Mouse (Mus musculus) liver, adult (tissue): ENCODE measurements at regions not wholly inside any gene's neighbourhood (a gene's known extent, or its start where the extent isn't known, plus 50 kb on each side); places are given as distances from the start of the nearest gene placed in this dataset.

ENCODE experiments used
- GATA4 ChIP-seq: IDR thresholded peaks from 2 replicates; pipeline ENCODE4 v1.6.1; 2014; ENCODE audit warnings: mild to moderate bottlenecking, low read length; ENCODE audit not compliant: insufficient replicate concordance

DNA sequence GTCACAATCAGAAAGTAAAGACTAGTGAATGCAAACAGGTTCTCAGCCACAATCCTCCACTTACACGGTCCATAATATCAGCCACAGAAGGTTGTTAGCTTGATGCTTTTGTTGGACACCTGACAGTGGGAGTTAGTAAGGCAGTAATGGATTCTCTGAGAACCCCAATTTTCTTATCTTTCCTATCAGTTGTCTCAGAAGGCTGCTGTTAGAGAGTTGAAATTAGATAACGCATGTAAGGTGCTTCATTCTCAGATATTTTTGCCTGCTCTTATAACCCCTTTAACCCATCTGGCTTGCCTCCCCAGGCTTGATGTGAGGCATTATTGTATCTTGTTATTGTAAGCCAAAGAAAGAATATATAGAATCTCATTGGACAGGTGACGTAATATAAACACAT lies 63.0 kb upstream of the Ube2e3 start:
- TF ChIP-seq GATA4 = no peak

DNA sequence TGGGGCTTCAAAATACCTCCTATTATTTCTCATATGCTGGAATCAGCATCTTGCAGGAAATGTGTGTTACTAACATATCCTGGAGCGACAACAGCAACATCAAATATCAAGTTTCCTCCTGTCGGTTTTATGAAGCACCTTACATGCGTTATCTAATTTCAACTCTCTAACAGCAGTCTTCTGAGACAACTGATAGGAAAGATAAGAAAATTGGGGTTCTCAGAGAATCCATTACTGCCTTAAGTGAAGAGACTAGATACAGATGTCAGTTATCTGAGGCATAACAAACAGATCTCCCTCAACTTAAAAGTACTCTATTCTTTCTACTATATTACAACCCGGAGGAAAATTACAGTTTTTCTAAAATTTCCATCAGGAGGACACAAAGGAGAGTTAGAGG lies 64.4 kb upstream of the Ube2e3 start:
- TF ChIP-seq GATA4 = no peak

DNA sequence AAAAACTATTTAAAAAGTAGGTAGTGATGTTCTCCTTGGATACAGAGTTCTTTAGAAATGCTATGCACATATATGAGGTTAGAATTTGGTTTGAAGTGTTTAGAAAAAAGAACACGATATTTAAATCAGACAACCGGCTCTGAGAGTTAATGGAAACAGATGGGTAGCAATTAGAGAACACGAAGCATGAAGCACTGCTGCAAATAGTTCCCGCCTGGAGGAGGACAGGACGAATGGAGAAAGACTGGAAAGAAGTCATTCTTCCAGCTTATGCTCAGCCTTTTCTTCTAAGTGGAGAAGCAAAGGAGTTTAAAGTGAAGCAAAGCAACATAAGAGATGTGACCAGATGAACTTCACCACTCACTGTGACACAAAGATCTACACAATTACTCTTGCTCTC lies 72.5 kb upstream of the Ube2e3 start:
- no peak for TF ChIP-seq GATA4

DNA sequence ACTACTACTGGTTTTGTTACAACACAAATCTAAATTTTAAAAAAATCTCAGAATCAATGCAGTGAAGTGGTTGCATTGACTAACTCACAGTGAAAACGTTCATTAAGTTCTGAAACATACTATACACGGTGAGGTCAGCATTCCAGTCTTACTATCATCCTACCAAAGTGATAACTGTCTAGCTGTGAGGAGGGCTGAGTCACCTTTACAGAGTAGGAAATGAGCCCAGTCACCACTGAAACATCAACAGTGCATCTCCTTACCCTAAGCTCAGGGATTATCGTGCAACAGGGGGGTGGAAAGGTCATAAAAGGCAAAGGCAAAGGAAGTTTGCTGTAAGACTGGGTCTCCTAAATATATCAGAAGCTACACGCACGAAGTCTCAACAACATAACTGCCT lies 73.2 kb upstream of the Ube2e3 start:
- TF ChIP-seq GATA4 = no peak

DNA sequence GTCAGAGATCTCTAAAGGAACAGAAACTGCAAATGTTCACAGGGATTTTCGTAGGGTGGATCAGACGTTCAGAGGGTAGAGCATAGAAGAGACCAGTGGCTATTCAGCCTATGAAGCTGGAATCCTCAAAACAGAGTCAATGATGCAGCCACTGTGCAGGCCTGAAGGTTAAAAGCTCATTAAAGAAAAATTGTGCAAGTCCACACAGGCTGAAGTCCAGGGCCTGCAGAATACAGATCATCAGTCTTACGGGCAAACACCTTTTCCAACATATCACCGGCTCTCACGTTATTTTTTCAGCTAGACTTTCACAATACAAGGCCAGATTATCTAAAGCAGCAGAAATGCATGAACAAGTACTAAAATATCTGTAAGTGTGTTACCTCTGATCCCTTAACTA lies 78.8 kb upstream of the Ube2e3 start:
- no peak for TF ChIP-seq GATA4

DNA sequence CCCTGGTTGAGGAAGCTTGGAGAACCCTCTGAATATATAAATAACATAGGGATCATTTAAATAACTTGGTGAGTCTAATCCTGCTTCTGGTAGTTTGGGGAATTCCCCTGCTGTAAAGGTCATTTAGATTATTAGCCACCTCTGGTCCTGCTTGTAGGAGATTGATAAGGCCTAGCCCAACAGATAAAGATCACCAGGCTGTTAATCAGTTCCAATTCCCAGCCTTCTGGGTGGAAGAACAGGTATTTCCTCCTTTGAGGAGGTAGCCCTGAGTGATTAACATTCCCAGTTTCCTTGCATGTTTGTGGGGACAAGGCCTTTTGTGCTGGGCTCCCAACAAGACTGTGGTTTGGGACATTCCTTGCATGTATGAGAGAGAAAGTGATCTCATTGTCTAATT lies 79.7 kb upstream of the Ube2e3 start:
- TF ChIP-seq GATA4 = no peak

DNA sequence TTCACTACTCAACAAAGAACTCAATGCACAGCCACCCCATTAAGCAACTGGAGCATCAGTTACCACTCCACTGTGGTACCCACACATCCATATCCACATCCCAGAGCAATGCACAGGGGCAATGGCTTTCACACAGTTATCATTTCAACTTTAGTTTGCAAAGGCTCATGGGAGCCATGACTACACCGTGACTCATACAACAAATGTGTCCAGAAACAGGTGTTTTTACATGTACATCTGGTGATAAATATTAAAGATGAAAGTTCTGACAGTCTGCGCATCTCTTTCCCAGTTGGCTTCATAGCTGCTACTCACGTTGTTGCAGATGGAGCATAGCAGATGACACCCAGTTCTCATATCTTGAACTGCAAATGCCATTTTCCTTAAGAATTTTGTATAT lies 88.0 kb upstream of the Ube2e3 start:
- TF ChIP-seq GATA4 = no peak

DNA sequence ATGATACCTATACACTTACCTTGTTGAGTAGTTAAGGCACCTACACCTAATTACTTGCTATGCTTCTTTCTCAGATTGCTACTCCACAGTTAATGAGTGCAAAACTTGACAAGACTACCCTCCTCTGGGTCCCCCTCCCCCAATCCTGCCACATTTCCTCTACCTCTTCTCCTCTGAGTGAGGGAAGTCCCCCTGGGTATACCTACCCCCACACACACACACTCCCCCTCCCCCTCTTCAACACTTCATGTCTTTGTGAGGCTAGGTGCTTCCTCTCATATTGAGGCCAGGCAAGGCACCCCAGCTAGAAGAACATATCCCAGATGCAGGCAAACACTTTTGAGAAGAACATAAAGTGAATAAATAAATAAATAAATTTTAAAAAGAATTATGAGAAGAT lies 90.3 kb upstream of the Ube2e3 start:
- no peak for TF ChIP-seq GATA4

DNA sequence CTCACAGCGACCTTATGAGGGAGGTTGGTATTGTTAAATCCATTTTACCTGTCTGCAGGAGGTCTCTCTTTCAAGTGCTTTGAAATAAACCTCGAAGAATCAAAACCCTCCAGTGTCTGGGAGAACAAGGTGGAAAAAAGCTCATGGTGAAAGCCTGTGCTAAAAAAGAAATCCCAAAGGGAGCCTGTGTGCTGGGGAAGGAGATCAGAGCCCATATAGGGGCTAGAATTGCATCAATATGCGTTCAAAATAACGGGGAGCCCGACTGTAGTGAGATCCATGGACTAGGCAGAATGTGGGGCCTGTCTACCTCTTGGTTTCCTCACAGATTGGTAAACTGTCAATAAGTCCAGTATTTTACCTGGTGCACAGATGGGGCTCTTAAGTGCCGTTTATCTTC lies 113.6 kb upstream of the Ube2e3 start:
- no peak for TF ChIP-seq GATA4

DNA sequence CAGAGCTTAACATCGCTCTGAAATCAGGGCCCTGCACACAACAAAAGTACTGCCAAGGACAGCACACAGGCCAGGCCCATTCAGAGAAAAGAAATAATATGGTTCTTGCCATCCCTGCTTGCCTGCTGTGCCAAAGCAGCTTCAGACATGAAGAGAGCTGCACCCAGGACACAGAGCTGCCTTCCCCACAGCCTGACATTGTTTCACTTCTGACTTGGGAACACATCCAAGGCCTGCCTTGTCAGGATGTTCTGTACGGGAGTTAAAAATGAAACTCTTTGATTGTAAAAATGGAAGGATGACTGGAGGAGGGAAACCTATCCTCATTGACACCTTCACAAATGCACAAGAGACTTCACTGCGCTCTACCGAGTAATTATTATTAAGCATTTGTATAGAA lies 114.0 kb upstream of the Ube2e3 start:
- TF ChIP-seq GATA4 = no peak

DNA sequence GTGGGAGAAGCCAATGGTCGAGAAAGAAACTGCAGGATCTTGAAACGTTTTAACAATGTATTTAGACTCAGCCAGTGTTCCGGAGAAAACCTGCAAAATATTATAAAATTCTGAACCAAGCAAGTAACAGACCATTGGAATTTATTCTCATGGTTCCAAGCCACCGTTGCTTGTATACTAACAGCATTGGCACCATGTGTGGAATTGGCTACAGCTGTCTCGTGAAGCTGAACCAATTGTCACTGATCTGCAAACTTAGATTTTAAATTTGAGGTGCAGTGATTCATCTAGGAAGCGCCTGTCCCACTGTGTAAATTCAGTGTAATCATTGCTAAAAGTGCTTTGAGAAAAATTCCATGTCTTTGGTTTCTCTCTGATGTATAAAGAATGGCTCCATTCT lies 137.8 kb upstream of the Ube2e3 start:
- no peak for TF ChIP-seq GATA4

DNA sequence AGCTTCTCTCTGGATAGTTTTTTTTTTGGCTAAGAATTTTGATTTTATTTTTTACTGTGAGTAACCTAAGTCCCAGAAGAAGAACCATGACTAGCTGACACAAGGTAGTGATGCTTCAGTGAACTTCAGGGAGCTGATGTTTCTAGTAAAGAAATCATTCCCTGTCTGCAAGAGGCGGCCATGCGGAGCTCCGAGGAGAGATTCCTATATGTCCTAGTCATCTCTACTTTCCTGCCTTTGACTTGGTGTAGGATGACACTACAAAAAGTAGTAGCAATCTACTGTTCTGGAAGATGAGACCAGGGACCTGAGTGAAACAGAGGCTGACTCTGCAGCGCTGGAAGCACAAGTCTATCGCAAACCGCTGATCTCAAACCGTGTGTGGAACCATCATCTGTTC lies 141.9 kb upstream of the Ube2e3 start:
- no peak for TF ChIP-seq GATA4

DNA sequence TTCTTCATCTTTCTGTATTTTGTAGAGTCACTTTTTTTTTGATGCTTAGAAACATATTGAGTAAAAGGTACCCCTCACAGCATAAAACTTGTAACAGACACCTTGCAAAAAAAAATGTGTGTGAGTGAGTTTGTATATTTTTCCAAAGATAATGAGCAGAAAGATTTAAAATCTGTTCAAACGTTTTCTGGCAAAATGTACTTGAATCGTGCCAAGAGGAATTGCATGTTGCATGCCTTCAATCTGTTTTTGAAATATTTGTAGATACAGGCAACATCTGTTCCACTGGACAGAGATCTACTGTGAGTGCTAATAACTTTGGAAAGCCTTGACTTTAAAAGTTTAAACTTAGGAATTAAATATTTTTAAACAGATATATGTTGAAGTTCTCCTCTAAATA lies 143.5 kb upstream of the Ube2e3 start:
- no peak for TF ChIP-seq GATA4

DNA sequence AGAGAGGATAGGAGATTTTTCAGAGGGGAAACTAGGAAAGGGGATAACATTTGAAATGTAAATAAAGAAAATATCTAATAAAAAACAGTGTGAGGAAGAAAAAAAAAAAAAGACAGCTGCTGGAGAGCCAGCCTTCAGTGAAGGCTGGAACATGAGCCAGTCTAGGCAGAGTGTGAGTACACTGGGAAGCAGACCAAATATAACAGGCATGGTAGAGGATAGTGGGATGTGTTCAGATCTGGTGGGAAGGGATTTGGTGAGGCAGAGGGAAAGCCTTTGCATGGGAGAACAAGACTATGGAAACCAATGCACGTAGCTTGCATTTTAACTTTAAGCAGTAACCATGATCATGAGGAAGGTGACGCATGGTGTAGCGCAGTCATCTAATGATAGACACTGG lies 144.5 kb upstream of the Ube2e3 start:
- no peak for TF ChIP-seq GATA4

DNA sequence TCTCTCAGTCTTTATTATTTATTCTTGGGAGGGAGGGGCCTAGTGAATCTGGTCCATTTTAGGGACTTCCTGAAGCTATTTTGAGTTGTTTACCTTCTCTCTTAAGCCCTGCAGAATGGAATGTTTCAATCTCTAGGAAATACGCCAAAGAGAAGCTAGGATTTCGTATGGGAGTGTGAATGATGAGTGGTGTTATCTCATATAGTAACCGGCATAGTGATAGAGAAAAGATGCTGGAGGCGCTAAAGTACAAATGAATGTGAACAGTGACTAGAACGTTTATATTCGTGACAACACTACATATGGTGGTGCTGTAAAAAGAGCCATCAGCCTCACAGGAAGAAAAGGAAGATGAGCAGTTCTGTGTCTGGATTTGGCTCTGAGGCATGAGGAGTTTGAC lies 145.2 kb upstream of the Ube2e3 start:
- TF ChIP-seq GATA4 = no peak

DNA sequence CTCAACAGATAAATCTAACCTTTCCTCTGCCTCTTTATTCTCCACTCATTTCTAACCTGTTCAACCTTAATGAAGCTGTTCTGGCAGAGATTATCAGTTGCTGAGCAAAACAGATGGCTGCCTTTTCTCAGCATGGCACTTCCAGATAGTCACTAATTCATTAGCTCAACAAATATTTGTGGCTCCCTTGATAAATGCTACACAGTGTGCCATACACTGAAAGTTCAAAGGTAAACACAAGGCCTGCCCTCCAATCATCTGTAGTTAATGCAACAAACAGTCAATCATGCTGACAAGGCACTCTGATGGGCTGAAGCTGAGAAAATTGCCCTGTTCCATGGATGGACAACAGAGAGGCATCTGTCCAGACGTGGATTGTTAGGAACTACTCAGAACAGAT lies 149.4 kb upstream of the Ube2e3 start:
- TF ChIP-seq GATA4 = no peak

DNA sequence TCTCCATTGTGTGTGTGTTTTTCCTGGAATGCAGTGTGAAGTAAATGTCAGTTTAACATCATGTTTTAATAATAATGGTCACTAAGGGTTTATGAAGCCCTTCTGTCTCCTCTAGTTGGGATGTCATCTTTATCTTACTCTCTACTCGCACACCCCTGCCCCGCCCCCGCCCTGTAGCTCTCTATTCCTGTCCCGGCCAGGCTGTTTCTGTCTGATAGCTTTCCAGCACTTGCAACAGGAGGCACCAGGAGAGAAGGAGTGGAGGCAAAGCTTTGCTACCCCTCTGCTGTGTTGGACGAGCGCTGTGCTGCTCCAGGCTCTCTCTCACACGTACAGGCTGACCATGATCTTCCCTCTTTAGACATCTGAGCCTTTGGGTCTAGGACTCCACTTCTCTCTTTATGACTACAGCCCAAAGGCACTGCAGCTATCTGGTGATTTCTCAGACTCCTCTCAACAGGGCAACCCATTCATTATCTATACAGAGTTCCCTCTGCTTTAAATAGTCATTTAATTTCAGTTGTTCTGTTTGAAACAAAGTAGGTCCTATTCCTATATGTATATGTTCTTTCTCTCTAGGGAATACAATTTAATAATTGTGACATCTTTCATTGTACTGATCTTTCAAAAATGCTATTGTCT lies 151.6 kb upstream of the Ube2e3 start:
- TF ChIP-seq GATA4 = no peak

DNA sequence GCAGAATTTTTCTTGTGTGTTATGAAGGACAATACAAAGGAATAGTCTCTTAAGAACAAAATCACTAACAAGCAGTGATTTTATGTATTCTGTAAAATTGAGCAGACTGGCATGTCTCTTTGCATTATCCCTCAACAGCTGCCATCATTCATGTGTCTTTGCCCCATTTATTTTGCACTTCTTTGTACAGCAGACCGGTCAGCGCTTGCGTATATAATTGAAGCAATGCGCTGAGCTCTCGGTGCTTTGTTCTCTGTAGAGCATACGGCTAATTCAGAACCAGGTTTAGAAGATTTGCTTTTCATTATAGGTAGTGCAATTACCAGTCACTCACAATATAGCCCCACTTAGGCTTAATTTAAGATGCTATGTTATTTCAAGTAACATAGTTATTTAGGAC lies 173.1 kb upstream of the Ube2e3 start:
- TF ChIP-seq GATA4 = no peak
